Mouse (Mus musculus) adipocyte (in vitro differentiated cells): ENCODE measurements around the gene Chaf1a.

Experiments
- DNase-seq: peaks from one replicate; pipeline ENCODE4 v3.0.0-alpha.2; 2016; ENCODE audit warnings: low spot score

The Chaf1a gene

DNA sequence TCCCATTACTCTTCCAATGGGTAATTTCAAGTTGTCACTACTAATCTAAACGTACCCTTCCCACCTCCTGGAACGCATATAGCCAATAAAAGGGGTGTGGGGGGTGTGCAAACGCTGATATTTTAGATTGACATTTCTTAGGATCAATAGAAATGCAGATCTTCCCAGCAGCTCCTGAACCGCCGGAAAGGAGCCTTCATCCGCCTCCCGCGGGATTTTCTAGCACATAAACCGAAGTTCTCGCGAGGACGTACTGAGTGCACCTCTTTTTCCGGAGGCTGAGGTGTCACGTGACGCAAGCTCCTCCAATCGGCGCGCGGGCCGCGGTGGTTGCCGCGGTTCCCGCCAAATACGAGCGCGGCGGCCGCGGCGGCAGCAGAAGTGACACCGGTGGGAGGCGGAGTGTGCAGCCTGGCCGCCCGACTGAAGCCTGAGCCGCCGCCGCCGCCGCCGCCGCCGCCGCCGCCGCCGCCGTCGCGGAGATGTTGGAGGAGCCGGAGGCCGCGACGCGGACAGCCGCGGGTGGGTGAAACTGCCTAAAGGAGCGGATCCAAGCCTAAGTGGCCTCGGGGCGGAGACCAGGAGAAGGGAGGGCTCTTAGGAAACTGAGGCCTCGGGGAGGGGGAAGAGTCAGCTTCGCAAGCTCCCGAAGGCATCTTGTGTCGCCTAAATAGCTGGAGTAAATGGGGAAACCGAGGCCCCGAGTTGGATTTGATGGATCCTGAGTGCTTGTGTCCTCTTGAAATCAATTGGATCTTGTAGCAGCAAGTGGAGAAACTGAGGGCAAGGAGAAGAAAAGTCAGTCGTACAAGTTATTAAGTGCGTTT, at the start of gene Chaf1a:
Chaf1a (plus strand) TSS at position 410 of the 827 bp plus-strand sequence.
- peak; percentile 99 for DNase-seq

DNA sequence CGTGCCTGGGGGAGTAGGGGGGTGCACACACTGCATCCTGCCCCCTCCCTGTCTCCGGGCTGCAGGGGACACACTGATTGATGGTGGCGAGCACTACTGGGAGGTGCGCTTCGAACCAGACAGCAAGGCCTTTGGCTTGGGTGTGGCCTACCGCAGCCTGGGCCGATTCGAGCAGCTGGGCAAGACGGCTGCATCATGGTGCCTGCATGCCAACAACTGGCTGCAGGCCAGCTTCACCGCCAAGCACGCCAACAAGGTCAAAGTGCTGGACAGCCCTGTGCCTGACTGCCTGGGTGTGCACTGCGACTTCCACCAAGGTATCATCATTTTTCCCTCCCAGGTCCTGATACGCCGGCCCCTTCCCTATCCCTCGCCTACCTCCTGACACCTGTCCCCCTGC, 44.2 kb upstream of the Chaf1a start:
- DNase-seq = peak; percentile 43

DNA sequence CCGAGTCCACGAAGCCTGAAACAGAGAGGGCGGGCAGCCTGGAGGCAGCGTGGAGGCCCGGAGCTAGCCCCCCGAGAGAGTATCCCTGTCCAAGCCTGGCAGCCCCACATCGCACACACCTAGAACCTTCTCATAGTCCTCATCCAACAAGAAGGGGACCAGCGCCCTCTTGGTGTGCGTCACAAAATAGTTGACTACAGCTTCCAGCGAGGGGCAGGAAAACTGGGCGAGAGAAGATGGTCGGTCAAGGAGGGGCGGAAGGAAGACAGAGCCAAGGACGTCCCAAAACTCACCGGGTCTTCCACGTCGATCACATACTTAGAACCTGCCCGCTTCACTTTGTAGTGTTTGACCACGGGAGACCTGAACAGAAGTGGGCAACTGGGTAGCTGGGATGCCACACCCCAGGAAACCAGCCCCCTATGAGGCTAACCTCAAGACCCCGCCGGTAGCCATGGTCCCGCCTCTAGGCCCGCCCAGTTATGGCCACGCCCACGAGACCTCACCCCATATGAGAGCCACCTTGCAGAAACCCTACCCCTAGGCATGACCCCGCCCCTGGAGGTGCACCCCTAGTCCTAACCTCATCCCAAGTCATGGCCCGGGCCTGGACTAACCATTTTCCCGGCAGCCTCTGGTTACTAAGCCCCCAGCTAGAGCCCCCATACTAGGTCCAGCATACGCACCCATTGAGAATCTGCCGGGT, 40.3 kb upstream of the Chaf1a start:
- no peak for DNase-seq

DNA sequence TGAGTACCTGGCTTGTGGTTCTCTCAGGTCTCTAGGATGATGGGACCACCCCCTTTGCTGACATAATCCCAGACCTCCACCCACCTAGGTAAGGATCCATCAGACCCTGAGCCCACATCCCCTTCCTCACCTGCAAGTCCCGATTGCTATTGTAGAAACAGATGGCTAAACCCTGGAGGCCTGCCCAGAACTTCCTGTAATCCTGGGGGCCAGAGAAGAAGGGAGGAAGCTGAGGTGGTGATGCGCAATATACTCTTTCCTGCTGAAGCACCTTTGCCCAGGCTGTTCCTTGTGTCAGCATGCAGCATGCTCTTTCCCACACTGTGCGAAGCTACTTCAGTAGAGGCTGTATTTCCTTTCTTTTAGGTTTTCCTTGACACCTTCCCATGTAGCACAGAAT, 37.2 kb upstream of the Chaf1a start:
- DNase-seq = no peak

DNA sequence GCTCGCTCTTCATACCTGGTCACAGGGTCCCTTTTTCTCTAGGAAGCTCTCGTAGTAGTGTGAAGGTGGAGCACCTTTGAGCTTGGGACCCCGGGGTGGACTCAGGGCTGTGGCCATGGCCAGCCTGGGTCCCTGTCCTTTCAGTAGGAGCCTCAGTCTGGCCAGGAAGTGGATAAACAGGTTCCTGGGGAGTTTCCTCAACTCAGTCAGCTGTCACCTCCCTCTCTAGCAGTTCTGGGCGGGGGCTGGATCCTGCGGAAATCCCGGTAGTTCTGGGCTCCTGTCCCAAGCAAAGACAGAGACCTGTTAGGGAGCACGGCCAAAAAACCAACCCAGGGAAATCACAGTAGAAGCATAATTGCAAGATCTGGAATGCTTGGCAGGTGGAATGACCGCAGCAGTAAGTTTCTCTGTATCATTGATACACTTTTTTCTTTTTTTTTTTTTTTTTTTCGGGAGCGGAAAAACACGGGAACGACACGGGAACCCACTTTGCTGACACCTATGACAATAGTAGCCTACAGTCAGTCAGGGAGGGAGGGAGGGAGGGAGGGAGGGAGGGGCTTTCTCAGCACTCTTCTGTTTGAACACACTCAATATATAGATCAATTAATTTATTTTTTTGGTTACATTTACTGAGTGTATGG, 34.7 kb upstream of the Chaf1a start, which contains the start of the genes Stap2 and Mpnd:
Stap2 (minus strand) TSS at position 170 of the 647 bp plus-strand sequence.
Mpnd (plus strand) TSS at position 297 of the 647 bp plus-strand sequence.
- peak; percentile 81 for DNase-seq

DNA sequence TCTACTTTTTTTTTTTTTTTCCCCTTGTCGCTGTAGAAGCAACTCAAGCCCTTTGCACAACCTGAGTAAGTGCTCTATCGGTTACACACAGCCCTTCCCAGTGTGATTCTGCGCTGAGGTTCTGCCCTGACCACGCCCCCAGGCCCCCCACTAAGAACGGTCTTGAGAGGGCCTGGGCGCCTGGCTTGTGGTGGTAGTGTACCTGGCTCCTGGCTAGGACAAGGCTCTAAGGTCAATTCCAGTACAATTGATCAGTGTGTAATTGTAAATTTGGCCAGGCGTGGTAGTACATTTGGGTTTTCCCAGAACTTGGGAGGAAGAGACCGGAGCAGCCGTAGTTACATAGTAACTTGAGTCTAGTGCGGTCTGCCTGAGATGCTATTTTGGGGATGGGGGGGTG, 33.3 kb upstream of the Chaf1a start:
- no peak for DNase-seq

DNA sequence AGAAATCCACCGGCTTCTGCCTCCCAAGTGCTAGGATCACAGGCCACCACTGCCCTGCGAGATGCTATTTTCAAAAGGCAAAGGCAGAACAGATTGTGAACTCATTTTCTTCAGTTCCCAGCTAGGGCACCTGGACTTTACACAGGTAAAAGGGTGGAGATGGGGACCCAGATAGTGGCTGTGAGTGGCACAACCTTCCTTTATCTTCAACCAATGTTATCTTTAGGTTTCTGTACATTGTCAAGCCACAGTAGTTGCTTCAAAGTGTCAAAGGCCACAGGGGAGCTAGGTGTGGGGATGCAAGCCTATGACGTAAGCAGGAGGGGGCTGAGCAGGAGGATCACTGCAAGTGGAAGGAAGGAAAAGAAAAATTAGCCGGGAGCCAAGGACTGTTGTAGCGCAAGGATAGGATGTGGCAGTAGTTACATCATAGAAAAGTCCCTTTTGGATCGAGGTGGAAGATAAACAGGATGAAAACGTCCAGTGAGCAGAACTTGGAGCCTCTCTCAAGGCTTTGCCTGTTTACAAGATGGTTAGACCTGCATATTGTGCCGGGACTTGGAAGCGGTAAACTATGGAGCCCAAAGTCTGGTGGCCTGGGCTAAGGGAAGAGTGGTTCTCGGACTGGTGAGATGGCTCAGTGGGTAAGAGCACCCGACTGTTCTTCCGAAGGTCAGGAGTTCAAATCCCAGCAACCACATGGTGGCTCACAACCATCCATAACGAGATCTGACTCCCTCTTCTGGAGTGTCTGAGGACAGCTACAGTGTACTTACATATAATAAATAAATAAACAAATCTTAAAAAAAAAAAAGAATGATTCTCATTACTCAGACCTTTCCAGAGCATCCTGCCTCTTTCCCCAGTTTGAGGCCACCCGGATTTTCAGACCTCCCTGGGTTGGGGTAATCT, 32.5 kb upstream of the Chaf1a start:
- DNase-seq = no peak

DNA sequence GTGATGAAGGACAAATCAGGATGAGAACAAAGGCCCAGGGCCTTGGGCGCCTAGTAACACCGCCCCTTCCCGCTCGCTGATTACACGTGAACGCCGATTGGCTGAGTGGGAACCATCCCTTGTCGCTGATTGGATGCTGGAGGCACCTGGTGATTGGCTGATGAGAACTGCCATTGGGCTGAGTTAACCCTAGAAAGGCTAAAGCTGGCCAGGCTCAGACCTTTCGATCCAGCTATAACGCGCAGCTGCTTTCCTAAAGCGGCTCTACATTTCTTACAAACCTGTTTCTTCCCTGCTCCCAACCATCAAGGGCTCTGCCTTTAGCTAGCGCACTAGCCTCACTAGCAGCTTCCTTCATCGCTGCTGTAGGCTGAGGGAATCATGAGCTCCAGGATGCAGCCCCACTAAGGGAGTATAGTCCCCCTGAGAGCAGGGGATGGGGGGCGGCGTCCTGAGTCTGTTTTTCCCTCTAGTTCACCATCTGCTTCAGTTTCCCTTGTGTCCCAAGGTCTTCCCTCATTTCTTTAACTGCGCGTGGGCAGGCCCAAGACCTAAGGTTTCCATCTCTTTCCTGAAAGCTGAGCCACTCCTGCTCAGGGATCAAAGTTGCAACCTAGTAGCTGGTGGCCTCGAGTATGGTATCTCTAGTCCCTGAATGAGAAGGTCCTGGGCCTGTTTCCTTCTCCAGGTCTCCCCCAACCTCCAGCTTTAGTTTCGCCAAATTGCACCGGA, 31.7 kb upstream of the Chaf1a start:
- DNase-seq = peak; percentile 98

DNA sequence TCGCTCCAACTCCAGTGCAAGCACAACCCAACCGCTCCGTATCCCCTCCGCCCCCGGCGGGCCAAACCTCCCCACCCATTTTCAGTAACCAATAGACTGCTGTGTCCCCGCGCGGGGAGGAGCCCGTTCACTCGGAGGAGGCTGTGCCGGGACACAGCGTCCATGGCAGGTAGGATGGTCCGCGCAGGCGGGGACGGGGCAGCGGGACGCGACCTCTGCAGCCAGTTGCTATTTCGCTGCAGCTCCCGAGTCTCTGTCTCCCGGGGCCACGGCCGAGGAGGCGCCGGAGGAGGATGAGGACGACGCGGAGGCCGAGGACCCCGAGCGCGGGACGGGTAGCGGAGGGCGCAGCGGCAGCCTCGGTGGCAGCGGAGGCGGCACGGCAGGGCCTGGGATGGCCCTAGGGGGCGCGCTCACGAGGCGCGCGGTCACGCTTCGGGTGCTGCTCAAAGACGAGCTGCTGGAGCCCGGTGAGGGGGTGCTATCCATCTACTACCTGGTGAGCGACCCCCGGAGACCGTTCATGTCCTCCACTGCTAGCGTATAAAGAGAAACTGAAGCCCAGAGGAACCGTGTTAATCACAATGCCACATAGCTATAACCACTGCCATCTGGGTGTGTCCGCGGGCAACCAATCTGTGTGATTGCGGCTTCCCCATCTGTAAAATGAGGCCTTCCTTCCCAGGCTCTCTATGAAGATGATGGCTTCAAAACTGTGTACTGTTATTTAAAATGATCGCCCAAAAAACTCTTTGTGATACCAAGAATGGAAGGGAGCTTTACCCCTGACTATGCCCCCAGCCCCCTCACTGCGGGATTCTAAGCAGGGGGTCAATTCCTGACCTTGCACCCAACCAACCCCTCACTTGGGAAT, 30.9 kb upstream of the Chaf1a start:
- DNase-seq = peak; percentile 90

DNA sequence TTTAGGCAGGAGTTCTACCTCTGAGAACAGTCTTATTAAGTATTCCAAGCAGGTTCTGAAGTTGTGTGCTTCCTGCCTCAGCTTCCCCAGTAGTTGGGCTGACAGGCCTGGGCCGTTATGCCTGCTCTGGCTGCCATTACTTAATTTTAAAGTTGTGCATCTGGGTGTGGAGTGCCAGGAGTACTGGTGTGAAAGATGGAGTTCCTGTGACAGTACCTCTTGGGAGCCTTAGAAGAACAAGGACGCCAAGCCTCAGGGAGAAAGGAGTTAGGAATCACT, 30.3 kb upstream of the Chaf1a start:
- no peak for DNase-seq

DNA sequence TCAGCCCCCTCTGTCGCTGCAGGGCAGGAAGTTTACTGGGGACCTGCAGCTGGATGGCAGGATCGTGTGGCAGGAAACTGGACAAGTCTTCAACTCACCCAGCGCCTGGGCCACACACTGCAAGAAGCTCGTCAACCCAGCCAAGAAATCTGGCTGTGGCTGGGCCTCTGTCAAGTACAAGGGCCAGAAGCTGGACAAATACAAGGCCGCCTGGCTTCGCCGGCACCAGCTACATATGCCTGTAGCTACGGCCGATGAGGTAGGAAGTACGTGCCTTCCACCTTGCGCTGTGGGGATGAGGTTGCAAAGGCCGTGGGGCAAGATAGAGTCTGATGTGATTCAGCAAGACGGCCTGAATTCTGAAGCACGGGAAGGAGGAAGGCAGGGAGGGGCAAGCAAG, 30.0 kb upstream of the Chaf1a start:
- no peak for DNase-seq

DNA sequence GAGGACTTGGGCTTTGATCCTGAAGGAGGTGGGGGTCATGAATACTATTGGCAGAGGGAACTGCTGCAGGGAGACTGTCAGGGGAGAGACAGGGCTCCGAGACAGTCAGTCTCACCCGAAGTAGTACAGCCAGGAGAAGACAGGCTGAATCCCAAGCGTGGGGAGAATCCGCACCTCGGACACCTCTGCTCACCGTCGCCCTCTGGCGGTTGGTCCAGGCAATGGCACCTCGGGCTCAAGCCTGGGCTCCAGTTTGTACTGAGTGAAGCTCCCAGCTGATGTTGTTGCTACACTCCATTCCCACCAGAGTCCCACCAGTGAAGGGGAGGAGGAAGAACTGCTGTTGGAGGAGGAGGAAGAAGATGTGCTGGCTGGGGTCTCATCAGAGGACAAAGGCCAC, 29.6 kb upstream of the Chaf1a start:
- DNase-seq = peak; percentile 79

DNA sequence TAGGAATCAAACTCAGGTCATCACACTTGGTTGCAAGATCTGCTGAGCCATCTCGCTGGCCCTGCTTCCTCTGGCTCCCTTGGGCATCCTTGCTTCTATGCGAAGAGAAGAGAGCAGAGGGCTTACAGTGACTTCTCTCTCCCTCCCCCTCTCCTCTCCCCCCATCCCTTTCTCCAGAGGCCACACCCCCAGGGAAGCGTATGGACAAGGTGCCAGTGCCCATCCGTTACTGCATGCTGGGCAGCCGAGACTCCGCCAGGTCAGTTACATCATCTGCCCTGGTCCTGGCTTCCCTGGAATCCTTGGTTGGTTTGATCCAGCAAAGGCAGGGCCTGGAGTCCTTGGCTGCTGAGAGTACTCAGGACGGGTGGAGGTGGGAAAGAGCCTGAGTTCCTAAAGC, 28.8 kb upstream of the Chaf1a start:
- no peak for DNase-seq

DNA sequence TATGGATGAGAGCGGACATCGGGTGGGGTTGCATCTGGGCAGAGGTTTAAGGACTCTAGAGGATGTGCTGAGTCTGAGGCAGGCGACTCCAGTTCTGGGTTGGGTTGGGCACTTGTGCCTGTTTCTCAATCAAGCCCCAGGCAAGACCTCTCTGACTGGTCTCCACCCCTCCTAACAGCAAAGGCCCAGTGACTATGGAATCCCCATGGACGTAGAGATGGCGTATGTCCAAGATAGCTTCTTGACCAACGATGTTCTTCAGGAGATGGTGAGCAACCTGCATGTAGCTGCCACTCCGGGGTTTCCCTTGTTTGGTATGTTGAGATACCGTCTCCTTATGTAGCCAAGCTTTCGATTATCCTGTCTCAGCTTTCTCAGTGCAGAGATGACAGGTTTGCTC, 24.9 kb upstream of the Chaf1a start:
- no peak for DNase-seq

DNA sequence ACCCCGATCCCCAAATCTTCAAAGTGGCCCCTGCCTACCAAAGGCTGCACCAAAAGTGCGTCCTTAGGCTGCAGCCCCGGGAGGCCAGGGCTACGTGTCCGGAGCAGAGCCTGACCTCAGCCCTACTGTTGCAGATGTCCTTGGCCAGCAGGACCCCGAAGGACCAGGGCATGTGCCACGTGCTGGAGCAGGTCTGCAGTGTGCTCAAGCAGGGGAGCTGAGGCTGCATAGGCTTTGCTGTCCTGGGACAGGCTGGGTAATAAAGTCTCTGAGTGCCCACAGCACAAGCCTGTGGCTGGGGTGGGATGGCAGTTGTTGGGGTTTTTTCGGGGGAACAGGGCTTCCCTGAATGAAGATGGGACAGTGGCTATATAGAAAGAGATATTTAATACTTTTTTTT, 23.9 kb upstream of the Chaf1a start:
- DNase-seq = no peak

DNA sequence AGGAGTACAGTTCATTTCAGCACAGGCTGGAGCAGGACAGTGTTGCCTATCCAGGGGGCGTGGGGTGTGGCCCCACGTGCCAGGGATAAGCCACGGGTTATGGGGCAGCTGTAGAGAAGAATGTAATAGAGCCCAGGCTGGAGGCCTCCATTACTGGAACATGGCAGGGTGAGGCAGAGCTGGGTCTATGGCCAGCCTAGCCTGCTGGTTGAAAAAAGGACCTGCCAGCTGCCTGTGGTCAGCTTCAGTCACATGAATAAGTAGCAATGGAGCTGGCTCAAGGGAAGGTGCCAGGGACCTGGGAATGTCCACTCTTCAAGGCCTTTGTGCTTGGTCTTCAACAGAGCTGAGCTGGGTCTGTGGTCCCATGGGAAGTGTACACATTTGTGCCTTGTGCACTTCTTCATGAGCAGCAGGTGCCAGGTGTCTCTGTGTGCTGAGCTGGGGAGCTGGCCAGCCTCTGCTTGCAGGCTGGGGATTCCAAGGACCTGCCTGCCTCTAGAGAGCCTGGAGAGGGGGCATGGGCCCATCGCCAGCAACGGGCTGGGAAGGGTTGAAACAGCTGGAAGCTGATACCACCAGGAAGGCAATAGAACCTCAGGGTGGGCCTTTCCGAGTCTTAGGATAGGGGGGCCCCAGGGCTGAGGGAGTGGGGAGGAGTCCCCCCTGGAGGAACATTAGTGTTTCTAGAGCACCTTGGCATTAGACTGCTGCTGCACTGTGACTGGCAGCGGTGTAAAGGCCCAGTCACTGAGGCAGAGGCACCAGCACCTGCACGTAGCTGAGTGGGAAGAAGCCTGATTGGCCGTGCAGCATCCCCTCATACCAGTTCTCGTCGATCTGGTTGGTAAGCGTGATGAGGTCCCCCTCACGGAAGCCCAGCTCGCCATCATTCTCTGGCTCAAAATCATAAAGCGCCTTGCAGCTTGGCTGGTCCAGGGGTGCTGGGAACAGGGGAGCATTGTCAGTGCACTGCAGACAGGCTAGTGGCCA, 23.1 kb upstream of the Chaf1a start:
- DNase-seq = no peak

DNA sequence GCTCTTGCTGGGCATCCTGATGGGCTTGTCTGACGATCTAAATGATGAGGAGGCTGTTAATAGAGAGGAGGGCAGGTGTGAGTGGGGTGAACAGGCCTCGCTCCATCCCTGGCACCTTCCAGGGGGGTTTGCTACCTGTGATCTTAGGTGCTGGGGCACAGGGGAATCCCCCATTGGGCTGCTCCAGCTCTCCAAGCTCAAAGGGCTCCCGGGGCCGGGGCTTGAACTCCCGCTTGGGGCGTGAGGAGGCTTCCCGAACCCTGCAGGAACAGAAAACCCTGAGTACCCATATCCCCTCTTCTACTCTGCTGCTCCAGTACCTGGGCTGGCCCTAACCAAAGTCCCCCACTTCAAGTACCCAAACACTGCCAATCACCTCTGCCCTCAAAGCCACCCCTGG, 22.4 kb upstream of the Chaf1a start:
- no peak for DNase-seq

DNA sequence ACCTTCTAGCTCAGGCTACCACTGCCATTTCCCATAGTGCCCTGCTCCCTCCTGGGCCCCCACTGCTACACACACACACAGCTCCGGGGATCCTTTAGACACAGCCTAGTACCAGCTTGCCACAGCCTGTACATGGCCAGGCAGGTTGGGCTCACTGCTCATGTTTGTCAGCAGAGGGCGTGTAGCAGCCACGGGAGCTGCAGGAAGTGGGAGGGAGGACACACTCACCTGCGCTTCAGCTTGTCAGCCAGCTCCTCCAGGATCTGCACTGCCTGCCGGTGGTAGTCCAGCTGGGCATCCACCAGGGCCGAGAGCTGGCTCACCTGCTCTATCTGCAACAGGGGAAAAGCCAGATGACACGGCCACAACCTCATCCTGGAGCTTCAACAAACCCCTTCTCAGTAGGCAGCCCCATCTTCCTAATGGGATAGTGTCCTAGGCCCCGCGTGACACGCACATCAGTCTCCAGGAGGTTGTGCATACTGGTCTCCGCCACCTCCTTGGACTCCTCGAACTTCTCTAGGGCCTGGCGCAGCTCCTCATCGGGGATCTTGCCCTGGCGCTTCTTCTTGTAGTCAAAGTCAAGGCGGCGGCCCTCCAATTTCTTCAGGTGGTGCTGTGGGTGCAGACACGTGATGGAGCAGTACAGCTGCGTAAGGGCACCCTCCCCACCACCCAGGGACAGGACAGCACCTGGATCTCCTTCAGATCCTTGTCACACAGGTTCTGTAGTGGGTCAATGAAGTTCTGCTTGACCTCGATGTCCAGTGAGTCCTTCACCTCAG, 21.7 kb upstream of the Chaf1a start:
- no peak for DNase-seq
